Mouse (Mus musculus) cerebellum, postnatal 14 days (tissue): ENCODE measurements at regions not wholly inside any gene's neighbourhood (a gene's known extent, or its start where the extent isn't known, plus 50 kb on each side); places are given as distances from the start of the nearest gene placed in this dataset.

ENCODE experiments used
- DNase-seq, 2 experiments: peaks; one replicate each; pipeline ENCODE4 v3.0.0; 2021; ENCODE audit warnings: mixed read lengths in 2 of 2

DNA sequence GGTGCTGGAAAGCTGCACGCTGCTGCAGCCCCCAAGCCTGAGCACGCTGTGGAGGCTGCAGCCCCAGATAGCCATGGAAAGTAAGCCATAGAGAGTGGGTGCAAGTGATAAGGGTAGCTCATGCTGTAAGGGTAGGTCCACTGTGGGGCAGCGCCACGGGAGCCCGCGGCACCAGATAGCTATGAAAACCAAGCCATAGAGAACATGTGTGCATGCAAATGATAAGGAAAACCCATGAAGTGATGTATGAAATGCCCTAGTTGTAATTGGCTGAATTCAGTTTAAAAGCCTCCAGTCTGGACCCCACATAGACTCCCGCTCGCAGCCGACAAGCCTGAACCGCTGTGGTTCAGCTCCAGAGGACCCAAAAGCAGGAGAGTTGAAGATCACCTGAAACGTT, 58.8 kb upstream of the L3mbtl3 start:
- DNase-seq = no peak

DNA sequence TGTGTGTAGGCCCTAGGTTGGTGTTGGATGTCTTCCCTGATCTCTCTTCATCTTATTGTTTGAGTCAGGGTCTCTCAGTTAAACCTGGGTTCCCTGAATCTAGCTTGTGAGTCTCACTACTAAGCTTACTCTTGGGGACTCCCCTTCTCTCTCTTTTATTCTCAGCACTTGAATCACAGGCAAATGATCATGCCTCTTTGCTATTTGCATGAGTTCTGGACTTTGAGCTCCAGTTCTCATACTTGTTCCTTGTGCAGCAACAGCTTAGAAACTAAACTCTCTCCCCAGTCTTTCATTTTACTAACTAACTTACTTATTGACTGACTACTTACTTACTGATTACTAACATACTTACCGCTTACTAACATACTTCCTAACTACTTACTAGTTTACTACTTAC, 64.9 kb upstream of the L3mbtl3 start:
- no peak for DNase-seq

DNA sequence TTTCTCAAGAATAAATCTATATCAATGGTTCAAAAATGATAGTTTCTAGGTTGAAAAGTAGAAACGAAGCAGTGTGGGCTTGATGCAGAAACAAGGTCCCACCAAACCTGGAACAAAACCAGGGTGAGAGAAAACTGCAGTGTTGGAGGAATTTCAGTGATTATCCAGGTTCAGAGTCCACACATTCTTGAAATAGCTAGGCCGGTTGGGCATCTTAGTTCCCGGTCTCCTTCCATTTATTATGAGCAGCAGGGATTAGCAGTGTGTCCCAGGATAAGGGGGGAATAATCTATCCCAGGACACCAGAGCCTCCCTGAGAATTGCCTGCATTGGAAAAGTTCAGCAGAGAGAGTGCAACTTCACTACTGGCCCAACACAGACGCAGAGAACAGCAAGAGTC, 108.5 kb upstream of the L3mbtl3 start:
- no peak for DNase-seq

DNA sequence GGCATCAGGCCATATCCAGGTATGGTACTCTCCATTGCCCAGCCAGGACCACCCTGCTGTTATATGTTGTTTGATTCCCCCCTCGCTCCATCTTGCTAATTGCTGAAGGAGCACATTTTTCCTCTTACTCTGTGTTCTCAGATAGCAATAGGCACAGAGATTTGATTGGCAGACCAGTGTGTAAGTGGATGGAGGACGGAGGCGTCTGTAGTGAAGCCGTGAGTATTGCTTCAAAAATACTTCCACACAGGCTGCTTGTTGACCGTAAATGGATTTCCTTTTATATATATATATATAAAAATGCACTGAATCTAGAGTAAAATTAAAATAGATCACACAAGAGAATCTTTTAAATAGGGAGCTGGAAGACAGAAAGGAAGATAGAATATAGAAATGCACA, 115.6 kb upstream of the L3mbtl3 start:
- no peak for DNase-seq

DNA sequence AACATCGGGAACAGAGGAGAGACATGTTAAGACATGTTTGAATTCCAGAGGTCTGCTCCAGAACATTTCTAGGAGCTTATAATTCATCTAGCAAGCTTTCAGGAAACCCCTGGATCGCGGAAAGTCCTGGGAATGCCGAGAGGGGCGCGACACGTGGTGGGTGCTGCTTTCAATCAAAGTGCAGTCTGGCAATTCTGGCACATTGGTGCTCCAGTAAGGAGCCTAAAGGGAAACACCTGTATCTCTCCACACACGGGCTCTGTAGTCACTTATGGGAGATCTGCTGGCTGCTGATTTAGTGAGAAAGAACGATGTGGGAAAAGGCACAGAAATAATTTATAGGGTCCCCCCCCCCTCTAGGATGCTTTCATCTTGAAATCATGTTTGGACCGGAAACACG, 116.4 kb upstream of the L3mbtl3 start:
- DNase-seq = no peak

DNA sequence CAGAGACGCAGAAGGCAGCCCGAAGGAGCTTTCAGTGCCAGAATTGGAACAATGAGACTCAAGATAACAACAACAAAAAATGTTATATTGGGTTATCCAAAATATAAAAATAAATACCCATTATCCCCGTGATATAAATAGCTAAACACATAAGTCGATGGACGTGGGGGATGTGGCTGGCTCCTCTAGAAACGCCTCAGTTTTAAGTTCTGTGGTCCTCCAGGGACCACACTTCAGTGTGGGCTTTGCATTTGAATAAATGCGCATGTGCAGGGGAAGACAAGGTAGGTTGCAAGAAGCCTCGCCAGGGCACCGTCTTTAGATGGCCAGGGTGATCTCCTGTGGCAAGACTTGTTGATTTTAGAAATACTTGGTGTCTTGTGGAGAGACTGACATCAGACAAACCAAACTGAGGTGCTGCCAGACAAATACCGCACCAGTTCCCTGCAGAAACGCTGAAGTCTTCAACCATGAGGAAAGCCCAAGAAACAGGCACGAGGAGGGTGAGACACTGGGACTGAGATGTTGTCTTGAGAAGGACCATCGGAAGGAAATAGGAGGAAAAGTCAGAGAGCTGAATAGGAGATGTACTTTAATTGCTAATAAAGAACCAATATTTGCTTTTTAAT, 117.2 kb upstream of the L3mbtl3 start:
- no peak for DNase-seq

DNA sequence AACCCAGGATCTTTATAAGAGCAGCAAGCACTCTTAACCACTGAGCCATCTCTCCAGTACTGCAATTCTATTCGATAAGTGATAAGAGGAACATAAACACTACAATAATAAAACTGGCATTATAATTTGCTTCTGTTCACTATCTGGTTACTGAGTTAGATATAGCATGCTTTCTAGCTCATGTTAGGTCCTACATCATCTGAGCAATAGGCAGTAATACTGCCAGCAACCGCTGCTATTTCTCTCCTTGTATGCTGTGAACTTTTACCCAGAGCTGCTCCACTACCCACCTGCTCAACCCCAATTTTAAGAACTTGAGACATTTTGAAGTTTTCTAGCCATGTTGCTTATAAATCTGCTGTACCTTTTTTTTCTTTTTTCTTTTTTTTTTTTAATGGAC, 118.0 kb upstream of the L3mbtl3 start:
- no peak for DNase-seq

DNA sequence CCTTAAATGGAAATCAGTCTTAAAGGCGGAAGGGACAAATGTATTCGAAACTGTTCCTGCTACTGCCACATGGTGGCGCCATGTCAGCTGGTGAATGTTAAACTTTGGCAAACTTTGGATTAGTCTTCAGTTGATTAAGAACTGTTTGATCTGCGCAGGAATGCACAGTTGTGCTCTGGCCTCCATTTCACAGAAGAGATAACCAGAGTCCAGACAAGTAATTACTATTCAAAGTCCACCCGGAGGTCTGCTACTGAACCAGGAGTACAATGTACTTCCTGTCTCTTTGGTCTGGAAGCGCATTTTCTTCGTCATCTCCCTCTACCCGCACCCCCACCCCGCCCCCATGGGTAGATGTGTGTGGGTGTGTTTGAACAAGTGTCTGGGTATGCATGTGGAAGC, 118.6 kb upstream of the L3mbtl3 start:
- peak; percentile 25 to 42 for DNase-seq

DNA sequence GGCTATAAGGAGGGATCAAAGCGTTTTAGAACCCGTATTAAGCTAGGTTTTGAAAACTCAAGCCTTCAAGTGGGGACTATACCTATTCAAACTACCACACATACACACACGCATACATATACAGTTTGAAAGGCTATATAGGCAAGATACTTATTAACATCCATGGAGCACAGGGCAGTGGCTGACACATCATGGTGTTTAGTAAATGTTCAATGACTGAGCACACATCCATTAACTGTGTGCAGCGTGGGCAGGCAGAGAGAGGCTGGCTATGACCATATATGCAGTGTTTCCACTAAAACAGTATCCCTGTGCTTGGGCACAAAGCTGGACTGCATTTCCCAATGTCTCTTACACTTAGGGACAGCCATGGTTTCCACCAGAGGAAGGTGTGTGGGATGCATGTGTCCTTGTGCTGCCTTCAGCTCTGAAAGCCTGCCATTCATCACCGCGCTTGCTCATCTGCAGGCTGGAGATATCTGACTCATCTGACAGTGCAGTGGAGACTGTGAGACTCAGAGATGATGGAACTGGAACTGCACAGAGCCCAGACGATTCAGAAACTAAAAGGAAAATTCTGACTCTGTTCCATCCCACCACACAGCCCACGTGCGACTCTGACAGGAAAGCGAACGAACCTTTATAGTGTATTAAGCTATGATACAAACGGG, 124.6 kb upstream of the L3mbtl3 start:
- no peak for DNase-seq

DNA sequence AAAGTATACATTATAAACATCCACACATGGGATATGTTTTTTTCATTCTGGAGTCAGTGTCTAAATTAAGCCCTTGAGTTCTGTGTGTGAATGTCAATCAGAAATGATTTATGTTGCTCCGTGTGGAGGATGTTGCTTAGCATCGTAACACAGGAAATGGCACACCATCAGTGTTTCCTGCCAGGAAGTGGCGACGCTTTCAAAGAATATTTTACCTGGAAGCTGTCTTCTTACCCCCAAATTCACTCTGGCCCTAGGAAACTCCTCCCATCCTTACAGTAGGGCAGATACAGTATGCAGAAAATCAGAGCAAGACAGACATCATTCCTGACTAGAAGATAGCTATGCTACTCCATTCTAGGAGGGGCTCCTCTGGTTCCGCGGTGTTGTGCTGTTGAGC, 145.1 kb upstream of the L3mbtl3 start:
- no peak for DNase-seq

DNA sequence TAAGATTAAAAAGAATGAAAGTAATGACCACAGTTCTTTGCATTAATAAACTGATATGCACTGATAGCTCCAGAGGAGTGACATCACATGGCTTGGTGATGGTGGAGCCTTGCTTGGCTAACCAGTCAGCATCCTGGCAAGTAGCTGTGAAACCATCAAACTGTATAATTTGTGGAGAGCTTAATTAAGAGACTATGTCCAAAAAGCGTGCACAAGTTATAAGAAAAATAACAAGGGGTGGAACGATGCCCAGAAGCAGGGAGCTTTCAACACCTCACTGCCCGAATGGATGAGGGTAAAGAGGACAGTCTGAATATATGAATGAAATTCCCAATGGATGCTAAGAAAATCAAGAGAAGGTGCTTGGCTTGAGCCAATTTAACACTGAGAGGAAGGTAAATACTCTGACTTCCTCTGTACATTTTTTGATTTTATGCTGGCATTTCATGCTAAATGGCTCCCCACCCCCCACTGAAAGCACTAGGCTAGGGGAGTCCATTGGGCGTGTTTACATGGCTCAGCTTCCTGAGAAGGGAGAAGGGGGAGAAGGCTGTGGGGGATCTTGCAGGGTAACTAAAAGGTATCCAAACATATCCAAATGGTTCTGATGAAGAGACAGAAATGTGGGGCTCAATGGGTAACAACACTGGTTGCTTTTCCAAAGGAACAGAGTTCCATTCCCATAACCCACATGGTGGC, 150.2 kb upstream of the L3mbtl3 start:
- DNase-seq = peak; percentile 2 to 11

DNA sequence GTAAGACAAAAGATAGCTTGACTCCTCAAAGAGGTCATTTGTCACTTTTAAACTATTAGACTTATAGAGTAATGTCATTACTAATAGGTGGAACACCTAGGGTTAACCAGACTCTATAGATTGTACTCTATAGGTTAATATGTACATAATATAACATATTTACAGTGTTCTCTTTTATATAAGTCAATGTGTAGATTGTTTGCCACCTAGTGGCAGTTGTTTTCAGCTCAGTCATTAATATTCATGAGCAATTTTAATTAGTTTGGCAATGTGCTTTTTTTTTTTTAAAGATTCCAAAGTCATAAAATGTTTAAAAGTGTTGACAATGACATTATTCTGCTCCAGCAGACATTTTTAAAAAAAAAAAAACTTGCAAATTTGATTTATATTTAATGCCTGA, 164.4 kb upstream of the L3mbtl3 start:
- DNase-seq = no peak

DNA sequence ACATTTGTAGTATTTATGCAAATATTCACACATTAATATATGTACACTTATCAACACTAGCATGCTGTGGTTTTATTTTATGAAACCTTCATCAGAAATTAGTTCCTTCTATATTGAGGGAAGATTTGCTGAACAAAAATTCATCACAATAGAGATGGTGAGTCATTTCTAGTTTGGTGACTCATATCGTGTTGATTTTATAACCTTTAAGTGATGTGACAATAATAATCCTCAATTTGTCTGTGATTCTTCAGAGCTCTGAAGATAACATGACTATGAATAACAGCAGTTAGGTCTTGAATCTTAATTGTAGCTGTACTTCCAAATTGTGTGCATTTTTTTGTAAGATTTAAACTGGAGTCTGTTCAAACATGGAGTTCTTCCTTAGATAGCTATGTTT, 168.3 kb upstream of the L3mbtl3 start:
- no peak for DNase-seq

DNA sequence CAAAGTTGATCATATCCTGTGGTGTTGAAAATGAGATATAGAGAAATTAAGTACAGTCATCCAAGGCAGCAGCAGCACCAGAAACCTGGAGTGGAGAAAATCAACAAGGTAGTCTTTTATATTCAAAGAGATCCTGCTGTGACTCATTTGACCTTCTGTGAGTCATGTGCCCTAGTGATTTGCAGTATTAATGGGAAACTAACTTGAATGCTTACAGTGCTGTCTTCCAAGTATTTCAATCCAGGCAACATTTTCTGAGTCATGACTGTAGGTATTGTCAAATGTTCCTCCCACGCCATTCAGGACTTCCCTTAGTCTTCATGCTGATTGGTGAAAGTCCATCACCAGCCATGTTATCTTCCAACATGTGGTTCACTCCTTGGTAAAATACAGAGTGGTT, 169.0 kb upstream of the L3mbtl3 start:
- DNase-seq = no peak

DNA sequence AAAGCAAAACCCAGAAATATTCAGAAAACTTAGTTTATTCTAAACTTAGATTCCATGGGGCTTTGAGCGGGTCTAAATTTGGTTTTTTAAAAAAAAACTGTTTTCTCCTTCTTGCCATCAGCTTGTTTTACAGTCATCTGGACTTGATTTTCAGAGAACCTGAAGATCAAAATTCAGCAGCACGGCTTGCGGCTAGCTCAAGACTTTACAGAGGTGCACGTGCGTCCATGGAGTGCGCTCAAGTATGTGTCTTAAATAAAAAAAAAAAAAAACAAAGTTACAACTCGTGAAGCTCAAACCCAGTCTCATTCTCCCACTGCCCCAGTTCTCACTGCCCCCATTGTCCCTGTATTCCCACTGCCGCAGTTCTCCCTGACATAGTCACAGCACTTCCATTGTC, 180.5 kb upstream of the L3mbtl3 start:
- no peak for DNase-seq

DNA sequence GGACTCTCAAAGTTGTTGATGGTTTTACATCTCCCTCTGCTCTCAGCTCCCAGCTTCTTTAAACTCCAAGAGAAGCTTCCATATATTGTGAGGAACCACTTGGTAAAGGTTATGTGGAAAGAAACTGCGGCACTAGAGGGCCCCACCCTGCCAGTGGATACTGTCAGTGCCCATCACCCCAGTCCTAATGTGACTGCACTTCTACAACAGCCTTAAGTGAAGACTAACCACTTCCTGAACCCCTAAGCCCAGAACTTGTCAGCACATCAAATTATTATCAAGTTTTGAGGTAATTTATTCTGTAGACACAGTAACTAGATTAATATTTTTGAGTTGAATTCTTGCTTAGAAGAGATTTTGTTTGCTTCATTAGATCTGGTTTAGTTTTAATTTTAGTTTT, 182.3 kb upstream of the L3mbtl3 start:
- DNase-seq = no peak

DNA sequence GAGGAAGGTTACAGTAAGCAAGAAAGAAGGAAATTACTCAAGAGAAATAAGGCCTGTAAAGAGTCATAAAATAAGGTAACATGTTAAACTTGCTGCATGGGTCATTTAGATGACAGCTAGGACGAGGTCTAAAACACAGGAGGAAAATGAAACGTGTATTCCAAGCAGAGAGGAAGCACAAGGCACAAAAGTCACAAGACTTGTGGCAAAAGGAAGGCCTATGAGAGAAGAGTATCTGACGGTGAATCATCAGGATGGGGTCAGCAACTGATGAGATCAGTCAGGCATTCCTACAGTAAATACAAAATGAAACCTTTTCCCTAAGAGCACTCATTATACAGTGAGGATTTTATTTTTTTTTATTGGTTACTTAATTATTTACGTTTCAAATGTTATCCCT, 183.6 kb upstream of the L3mbtl3 start:
- no peak for DNase-seq

DNA sequence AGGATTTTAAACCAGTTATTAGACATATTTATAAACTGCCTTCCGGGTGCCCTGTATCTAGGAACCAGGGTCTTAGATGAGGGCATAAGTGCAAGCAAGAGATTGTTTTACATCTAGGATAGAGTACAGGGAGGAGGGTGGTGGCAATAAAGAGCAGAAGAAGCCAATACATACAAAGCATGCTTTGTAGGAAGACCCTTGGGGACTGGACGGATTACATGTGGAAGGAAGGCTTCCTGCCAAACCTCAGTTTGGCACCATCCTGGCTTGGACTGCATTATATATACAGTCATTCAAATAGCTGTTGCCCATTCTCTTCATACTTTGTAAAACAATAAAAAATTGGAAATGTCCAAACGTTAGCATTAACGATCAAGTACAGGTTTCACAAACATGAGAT, 184.7 kb upstream of the L3mbtl3 start:
- DNase-seq = no peak

DNA sequence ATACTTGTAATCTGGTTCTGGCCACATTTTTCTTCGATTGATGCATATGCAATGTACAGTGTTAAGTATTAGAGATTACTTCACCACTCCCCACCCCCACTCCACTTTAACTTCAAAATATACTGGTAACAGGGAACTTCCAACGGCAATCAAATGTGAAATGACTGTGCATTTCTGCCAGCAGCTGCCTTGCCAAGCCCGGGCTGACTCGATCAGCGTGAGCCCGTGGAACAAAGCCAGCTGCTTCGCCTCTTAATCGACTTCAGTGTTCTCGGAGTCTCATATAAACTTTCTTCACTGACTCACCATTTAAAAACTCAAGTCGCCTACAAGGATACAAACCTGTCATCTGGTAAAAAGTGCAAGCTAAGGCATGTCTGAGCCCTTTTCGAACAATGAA, 188.7 kb upstream of the L3mbtl3 start:
- peak; percentile 88 for DNase-seq

DNA sequence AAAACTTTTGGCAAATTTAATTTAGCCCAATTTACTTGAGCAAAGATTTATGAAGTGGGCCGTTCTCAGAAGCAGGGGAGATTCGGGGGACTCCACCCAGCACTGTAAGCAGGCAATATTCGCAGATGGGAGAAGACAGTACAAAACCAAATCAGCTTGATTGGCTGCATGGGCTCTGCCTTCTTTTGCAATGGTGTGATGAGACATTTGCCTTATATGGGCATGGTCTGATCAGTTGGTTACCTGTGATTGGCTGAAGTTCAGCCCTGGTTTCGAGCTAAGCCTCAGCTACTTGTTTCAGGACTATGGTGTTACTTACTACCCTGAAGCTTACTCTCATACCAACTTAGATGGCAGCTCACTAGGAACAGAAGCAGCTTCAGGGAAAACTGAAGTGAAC, 185.6 kb upstream of the Arhgap18 start:
- peak; percentile 22 to 26 for DNase-seq

DNA sequence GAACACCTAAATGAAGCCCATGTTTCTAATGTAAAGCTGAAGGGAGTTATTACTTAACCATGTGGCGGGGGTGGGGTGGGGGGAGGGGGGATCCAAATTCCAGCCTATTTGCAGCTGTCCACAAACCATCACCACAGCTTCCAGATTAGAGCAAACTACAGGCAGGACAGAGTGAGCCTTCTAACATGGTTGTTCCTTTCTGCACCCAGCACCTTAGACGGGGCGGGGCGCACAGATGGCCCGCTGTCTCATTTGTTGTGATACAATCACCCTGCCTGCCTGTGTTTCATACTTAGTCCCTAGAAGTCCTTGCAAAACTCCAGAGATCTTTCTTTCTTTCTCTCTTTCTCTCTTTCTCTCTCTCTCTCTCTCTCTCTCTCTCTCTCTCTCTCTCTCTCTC, 182.8 kb upstream of the Arhgap18 start:
- DNase-seq = no peak

DNA sequence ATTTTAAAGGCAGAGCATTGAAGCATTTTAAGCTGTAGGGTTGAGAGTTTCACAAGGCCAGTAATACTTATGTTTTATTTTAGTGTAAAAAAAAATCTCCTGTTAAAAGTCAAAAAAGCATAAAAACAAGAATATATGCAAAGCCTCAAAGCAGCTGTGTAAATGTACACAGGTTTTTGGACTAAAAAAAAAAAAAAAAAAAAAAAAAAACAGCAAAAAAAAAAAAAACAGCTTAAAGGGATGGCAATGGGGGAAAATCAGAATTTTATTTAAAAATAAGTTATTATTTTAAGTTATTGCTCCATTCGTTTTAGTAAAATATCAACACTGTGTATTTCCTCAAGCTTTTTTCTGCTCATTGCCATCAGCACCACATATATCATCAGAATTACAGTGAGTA, 181.8 kb upstream of the Arhgap18 start:
- DNase-seq = no peak

DNA sequence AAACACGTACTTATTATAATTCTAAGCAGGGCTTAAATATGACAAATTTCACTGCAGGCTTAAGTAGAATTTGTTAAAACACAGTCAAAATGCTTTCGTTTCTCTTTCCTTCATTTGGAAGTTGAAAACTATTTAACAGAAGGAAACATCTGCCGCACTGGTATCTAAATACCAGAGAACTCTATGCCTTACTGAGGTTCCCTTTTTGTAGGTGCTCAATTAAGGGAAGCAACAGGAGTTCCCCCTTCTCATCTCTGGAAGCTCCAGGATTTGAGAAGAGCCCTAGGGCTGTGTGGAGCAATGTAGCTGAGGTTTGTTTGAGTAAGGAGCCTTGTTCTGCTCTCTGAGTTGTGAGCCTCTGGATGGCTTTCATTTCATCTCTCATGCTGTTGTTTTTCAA, 177.1 kb upstream of the Arhgap18 start:
- DNase-seq = no peak

DNA sequence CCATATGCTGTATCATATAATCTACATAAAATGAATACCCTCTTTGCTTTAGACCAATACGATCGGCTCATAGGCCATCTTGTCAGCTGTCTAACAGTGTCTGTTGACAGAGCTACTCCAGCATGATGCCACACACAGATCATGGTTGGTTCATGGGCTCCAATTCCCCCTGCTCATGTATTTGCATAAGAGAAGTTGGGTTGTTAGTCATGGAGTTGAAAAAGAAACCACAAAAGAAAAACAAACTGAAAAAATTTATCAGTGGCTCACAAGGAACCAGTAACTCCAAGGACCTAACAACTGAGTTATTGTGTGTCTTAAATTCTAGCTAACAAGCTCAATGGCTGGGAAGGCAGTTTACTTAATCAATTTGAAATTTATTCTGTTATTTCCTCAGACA, 176.1 kb upstream of the Arhgap18 start:
- DNase-seq = no peak

DNA sequence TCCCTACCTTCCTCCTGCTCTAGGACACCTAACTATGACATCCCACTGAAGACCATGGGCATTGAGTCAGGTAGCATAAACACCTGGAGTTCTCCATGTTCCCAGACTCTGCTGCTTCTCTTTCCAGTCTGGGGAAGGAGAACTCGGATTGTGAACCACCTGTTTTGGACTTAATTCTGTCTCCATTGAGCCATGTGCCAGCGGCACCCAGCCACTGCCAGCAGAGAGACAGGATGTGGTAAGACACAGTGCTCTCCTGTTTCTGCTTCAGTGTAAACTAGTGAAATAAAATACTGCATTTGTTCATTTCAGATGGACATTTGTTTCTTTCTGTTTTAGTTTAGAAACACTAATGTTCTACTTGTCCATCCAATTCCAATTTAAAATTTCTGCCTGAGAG, 168.1 kb upstream of the Arhgap18 start:
- DNase-seq = no peak
